Mouse (Mus musculus) mesoderm, embryonic 11.5 days (tissue): ENCODE data around the gene Dolpp1.

ENCODE experiments used
- DNase-seq: peaks from one replicate; pipeline ENCODE4 v3.0.0-alpha.2; 2012; ENCODE audit warnings: low read depth, low spot score

The Dolpp1 gene

DNA sequence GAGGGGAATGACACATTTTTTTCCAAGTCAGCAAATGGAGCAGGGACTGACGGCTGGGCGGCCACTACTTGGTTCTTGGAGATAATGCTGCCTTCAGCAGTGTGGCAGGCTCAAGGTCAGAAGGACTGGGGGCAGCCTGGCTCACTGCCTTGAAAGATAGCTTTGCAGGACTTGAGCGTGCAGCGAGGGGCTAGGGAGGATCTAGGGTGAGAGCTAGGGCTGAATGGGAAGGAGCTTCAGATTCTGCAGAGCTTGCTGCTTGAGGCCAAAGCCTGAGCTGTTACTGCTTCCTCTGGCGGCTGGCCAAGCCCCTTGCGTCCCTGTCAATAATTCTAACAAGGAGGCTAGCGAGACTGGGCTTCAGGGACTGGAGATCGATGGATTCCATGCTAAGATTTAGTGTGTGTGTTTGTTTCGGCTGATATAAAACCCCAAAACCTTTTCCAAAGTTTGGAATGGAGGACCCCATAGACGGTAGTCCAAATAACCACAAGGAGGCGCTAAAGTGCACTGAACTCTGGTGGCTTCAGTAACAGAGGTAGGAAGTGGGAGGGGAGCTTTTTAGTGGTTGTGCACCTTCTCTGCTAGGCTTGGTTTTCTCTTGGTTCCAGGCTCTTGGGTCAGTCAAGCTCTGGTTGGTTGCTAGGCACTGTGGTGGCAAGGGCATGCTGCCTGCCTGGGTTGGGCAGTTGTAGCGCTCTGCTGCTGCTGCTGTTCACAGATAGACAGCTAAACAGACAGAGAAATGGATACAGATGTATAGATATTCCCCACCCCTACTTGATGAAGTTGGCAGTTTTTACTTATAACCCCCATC lies 48.9 kb downstream of the Dolpp1 start:
- peak; percentile 89 for DNase-seq

DNA sequence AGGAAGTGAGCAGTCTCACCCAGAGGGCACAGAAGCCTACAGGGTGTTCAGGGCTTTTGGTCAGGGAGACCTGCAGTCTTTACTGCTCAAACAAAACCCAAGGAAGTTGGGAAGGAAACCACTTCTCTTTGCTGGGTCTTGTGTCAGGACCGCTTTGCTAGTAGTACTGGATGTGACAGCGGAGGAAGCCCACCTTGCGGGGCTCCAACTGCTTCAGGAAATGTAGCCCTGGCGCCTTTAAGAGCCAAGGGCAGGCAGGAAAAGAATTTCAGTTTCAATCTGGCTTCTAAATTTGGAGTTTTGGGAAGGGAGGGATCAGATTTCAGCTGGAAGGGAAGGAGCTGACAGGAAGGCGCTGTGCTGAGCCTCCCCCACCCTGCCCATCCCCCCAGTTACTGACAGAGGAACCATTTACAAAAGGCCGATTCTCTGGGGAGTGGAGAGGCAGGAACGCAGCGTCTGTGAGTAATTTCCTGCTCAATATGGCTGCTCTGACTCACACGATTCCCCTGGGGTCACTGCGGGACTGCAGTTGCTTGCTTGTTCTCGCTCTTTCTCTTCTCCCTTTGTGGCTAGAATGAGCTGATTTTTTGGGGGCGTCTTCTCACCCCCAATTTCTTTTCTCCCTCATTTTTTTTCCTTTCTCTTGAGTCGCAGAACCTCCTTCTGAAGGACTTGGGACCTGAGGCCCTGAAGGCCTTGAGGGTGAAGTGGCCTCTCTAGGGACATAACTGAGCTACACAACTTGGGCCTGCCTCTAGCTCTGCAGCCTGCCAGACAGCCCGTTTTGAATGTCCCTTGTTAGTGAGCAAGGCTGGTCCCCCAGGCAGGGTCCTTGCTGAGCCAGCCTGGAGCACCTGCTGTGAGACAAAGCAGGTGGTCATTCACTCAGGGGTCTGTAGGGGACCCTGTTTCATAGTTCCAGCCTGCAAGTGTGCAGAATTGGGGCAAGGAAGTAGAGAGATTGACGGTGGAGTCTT lies 49.8 kb downstream of the Dolpp1 start:
- DNase-seq = peak; percentile 99

DNA sequence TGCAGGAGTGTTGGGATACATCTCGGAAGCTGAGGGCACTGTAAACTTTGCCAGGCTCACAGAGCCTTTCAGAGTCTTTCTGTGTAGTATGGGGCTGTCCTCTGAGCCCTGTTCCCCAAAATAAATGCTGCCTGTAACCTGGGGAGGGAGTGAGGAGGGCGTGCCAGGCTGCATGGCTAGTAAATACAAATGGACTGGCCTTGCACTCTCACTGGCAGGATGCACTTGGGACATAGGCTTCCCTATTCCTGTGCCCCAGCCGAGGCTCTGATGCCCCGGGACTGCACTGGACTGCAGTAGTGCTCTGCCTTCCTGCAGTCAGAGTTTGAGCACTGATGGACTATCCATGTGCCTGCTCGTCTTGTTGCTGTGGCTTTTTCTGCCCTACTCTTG lies 50.4 kb downstream of the Dolpp1 start:
- DNase-seq = no peak

DNA sequence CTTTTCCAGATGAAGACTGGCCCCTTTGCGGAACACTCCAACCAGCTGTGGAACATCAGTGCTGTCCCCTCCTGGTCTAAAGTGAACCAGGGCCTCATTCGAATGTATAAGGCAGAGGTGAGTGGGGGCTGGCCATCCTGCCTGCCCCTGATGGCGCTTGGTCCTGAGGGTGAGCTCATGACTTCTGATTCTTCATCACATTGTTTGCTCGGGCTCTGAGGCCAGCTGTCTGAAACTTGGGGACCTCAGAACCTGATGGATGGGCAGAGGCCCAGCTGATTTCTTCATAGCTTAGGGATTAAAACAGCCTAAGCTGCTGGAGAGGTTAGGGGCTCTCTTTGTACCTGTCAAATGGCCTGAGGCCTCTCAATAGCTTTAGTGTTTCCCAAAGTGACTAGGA lies 51.2 kb downstream of the Dolpp1 start:
- DNase-seq = no peak

DNA sequence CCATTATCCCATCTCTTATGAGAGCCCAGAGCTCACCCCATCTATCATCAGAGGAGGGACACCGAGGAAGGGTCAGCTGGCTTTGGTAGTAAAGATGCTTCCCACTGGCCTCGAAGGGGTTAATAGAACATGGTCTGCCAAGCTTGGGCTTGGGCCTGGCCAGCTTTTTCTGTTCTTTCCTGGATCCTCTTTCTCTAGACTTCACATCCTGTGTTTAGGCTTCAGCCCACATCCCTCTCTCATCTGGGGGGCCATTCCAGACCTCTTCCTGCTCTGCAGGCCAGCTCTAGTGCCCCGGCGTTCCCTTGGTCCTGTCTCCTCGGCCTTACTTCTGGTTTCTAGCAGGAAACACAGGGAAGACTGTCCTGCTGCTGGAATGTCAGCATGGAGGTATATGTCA lies 52.0 kb downstream of the Dolpp1 start:
- no peak for DNase-seq

DNA sequence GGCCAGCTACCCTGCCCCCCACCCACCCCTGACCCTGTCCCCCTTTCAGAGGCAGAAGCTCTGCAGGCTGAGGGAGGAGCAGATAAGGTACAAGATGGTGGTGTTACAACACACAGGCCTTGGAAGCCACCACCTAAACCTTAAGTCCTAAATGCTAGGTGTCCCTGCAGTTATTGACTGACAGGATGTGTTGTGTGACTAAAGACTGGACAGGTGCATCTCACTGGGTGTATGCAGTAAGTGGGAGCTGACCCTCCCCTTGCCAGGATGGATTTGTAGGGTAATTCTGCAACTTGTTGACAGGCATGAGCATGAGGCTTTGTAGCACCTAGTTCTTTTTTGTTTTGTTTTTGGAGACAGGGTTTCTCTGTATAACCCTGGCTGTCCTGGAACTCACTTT lies 52.4 kb downstream of the Dolpp1 start:
- DNase-seq = no peak

DNA sequence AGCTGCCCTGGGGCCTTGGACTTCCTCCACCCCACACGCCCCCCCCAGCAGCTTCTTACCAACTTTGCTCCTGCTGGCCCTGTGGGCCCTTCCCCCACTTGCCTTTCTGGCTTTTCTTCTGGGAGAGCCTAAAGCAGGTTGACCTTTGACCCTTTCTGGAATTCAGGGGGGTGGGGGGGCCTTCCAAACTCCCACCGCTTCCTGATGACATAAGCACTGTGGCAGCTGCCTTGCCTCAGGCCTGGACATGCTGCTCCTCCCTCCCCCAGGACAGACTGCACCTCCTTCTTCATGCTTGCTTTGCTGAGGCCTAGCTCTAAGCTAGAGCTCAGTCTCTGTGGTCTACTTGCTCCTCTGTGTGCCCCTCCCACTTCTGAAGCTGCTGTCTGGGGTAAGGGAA lies 53.3 kb downstream of the Dolpp1 start:
- DNase-seq = peak; percentile 87

DNA sequence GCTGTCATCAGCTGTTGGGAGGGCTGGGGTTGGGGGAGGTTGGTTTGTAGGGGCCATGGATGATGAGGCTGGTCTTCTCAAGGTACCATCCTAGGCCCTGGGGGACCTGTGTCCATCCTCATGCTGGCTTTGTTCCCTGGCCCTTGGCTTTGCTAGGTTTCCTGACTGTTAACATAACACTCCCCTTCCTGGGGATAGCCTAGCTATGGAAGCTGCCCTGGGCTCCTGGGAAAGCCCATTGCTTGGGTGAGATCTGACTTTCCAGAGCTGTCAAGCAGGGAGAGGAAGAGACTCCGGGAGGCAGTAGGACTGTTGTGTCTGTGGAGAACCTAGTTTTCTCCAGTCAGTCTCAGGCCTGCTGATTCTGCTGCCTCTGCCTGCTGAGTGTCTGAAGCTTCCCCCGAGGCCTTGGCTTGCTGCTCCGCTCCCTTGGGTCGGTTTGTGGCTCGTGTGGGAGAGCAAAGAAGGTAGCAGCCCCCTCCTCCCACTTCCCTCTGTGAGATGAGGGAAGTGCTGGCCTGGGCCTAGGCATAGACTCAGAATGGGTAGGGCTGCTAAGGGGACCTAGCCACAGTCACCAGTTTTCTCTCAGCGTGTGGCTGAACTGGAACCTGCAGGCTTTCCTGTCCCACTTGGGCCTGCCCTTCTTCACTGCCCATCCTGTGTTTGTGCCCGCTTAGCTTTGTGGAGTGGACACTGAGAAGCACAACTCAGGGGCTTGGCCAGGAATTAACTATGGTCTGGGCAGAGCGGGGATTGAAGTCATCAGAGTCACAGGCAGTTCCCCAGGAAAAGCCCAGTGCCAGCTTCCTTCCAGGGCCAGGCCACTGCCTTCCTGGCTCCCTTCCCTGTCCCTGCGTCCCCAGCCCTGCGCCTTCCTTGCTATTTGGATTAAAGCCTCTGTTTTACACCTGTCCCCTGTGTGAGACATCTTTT lies 55.1 kb downstream of the Dolpp1 start:
- no peak for DNase-seq

DNA sequence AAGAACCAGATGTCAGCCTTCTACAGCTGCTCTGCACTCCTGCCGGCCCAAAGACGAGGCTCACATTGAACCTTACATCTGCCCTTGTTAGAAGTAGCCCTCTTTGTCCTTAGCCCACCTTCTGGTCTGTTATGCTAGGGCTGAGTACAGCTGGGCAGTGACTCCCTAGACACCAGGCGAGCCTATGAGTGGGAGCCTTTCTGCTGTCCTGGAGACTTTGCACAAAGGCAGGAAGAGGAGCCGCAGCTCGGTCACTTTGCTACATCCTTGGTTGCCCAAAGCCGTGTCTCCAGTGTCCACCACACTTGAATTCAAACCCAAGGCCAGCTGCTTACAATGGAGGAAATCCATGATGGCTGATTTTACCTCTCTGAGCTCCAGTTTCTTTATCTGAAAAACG lies 56.3 kb downstream of the Dolpp1 start:
- DNase-seq = no peak
